Mouse (Mus musculus): ENCODE data around the gene Myo18a.

DNA sequence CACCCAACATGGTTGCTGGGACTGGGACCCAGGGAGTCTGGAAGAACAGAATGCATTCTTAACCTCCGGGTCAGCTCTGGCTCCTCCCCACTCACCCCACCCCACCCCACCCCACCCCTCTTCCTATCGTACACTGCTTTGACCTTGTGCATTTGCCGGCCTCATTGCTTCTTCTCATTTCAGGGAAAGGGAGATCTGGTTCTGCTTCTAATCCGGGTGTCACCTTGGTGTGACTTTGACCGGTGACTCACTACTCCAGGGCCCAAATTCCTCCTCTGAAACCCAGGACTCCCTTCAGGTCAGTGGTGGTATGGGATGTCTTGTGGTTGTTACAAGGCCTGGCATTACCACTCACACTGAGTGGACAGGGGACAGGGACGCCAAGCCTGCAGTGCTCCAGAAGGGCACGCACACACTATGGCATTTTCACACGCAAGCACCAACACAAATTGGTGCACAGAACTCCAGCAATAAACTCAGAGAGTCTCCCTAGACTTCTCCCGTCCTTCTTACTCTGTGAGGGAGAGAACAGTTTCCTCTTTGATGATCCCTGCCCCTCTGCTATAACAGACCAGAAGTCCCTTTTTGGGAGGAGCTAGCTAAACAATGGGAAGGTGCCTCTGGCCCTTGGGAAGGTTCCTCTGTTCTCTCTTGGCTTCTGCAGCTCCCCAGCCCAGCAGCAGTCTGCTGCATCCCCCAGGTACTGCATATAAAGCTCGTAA, 121.6 kb downstream of the Myo18a start:
- TF ChIP-seq CTCF (IDR thresholded peaks at IDR 0.05; ENCODE audit: low read depth) (no peak), EP300 (IDR thresholded peaks at IDR 0.05; ENCODE audit: low read depth) (no peak)

All from heart, postnatal 0 days (tissue).